Mouse (Mus musculus): ENCODE data around the gene Krt71.

The Krt71 gene

GRCm38 (mm10) chr15:101688161-101688560 lies 54.7 kb downstream of the Krt71 start:
- no peak for DNase-seq (ENCODE audit: low spot score)
